ENCODE assay signal across 8 mouse cellular contexts in genomic region chr10:40969372-40970033, GRCm38 (mm10).
DNase-seq lines count a peak whose midpoint lies in the region; ATAC-seq and TF ChIP-seq lines count a peak whose summit lies in the region.

No protein-coding gene starts in this region.

- H3K36me3 ChIP-seq in kidney, postnatal 0 days (ENCODE audit: insufficient read depth, low read length): no peaks in the 10 kb centered on the region
- no peaks in the 10 kb centered on the region for H3K36me3 ChIP-seq in forebrain, embryonic 11.5 days (ENCODE audit: control insufficient read depth, insufficient read depth, low read length)
- H3K36me3 ChIP-seq in limb, embryonic 14.5 days (ENCODE audit: control insufficient read depth, insufficient read depth, low read length): no peaks in the 10 kb centered on the region
- H3K36me3 ChIP-seq in stomach, embryonic 16.5 days (ENCODE audit: control insufficient read depth, insufficient read depth, low read length): no peaks in the 10 kb centered on the region

- H3K27ac ChIP-seq in kidney, postnatal 0 days: no peak overlapping the region
- no peak overlapping the region for H3K27ac ChIP-seq in cerebellum, adult 2 months (ENCODE audit: insufficient read depth, low read length)
- H3K27ac ChIP-seq in forebrain, embryonic 11.5 days (ENCODE audit: low read depth, low read length): no peak overlapping the region
- H3K27ac ChIP-seq in limb, embryonic 14.5 days (replicated peaks; ENCODE audit: low read depth, low read length): no peak overlapping the region
- no peak overlapping the region for H3K27ac ChIP-seq in stomach, embryonic 16.5 days (ENCODE audit: low read length)

- ATAC-seq in kidney, postnatal 0 days (replicated peaks; ENCODE audit: low FRiP score, low read depth): no peak
- ATAC-seq in forebrain, embryonic 11.5 days (replicated peaks; ENCODE audit: low FRiP score): peak; percentile 75
- ATAC-seq in limb, embryonic 14.5 days (ENCODE audit: low FRiP score, low read depth): no peak
- no peak for ATAC-seq in stomach, embryonic 16.5 days (ENCODE audit: insufficient read depth, low FRiP score)

- no peaks in the 10 kb centered on the region for H3K4me1 ChIP-seq in kidney, postnatal 0 days (replicated peaks; ENCODE audit: insufficient read depth, low read length)
- peaks cover 5% of the 10 kb centered on the region; the same call in 1 of the 2 replicates for H3K4me1 ChIP-seq in cerebellum, adult 2 months (ENCODE audit: control insufficient read depth, insufficient read depth, low read length)
- no peaks in the 10 kb centered on the region for H3K4me1 ChIP-seq in forebrain, embryonic 11.5 days (replicated peaks; ENCODE audit: control insufficient read depth, insufficient read depth, low read length)
- H3K4me1 ChIP-seq in limb, embryonic 14.5 days (ENCODE audit: control insufficient read depth, insufficient read depth, low read length): peaks cover 2% of the 10 kb centered on the region; the same call in 1 of the 2 replicates
- no peaks in the 10 kb centered on the region for H3K4me1 ChIP-seq in stomach, embryonic 16.5 days (ENCODE audit: control insufficient read depth, insufficient read depth, low read length)

- no peak overlapping the region for H3K9ac ChIP-seq in kidney, postnatal 0 days (ENCODE audit: low read depth, low read length)
- peak overlapping the region; percentile 47 for H3K9ac ChIP-seq in forebrain, embryonic 11.5 days (ENCODE audit: low read length)
- peak overlapping the region; percentile 31; the same call in 1 of the 2 replicates for H3K9ac ChIP-seq in limb, embryonic 14.5 days (ENCODE audit: low read depth, low read length, severe bottlenecking)
- H3K9ac ChIP-seq in stomach, embryonic 16.5 days (ENCODE audit: low read length): no peak overlapping the region

- H3K4me2 ChIP-seq in kidney, postnatal 0 days (ENCODE audit: low read length): peak overlapping the region; percentile 43
- H3K4me2 ChIP-seq in forebrain, embryonic 11.5 days (ENCODE audit: low read depth, low read length, severe bottlenecking): peak overlapping the region; percentile 46
- peak overlapping the region; percentile 38 for H3K4me2 ChIP-seq in limb, embryonic 14.5 days (replicated peaks; ENCODE audit: low read depth, low read length, severe bottlenecking)
- peak overlapping the region; percentile 38 for H3K4me2 ChIP-seq in stomach, embryonic 16.5 days (ENCODE audit: low read depth, low read length)

- H3K9me3 ChIP-seq in kidney, postnatal 0 days (replicated peaks; ENCODE audit: low read length): no peaks in the 10 kb centered on the region
- H3K9me3 ChIP-seq in forebrain, embryonic 11.5 days (ENCODE audit: control insufficient read depth, low read length): no peaks in the 10 kb centered on the region
- no peaks in the 10 kb centered on the region for H3K9me3 ChIP-seq in limb, embryonic 14.5 days (ENCODE audit: control insufficient read depth, low read length)
- no peaks in the 10 kb centered on the region for H3K9me3 ChIP-seq in stomach, embryonic 16.5 days (replicated peaks; ENCODE audit: control insufficient read depth, low read length)

- peak; percentile 11 for DNase-seq in kidney, postnatal 0 days (ENCODE audit: low spot score)
- DNase-seq in kidney, adult 9 months: no peak
- DNase-seq in cerebellum, adult 2 months: peak; percentile 56
- peak; percentile 80 for DNase-seq in forebrain, embryonic 11.5 days (ENCODE audit: low spot score)
- DNase-seq in limb, embryonic 14.5 days (ENCODE audit: low spot score): no peak
- DNase-seq in lung, postnatal 25 days (ENCODE audit: low spot score): no peak
- DNase-seq in urinary bladder, postnatal 14 days (ENCODE audit: low spot score): no peak

- WGBS in kidney, postnatal 0 days: 6% methylated on average over 16 of the region's 16 CpGs
- 6% methylated on average over 16 of the region's 16 CpGs for WGBS in cerebellum, adult 2 months
- WGBS in forebrain, embryonic 11.5 days: 10% methylated on average over 16 of the region's 16 CpGs
- 8% methylated on average over 16 of the region's 16 CpGs for WGBS in limb, embryonic 14.5 days
- 12% methylated on average over 16 of the region's 16 CpGs for WGBS in stomach, embryonic 16.5 days

- TF ChIP-seq CTCF in kidney, postnatal 0 days (IDR thresholded peaks at IDR 0.05; ENCODE audit: low read depth): no peak
- TF ChIP-seq CTCF in cerebellum, adult 2 months (IDR thresholded peaks at IDR 0.05; ENCODE audit: borderline replicate concordance, insufficient read depth, low read depth, low read length): no peak

- 0 out of 2 replicates have a peak overlapping the region, but pooled peaks have one; percentile 16 for H3K4me3 ChIP-seq in kidney, postnatal 0 days (replicated peaks; ENCODE audit: low read depth, low read length)
- H3K4me3 ChIP-seq in cerebellum, adult 2 months (replicated peaks; ENCODE audit: insufficient read depth, low read depth, low read length): peak overlapping the region; percentile 46
- peak overlapping the region; percentile 14; the same call in 1 of the 2 replicates for H3K4me3 ChIP-seq in forebrain, embryonic 11.5 days (ENCODE audit: low read depth, low read length)
- peak overlapping the region; percentile 17; the same call in 1 of the 2 replicates for H3K4me3 ChIP-seq in limb, embryonic 14.5 days (replicated peaks; ENCODE audit: low read length)
- no peak overlapping the region for H3K4me3 ChIP-seq in stomach, embryonic 16.5 days (replicated peaks; ENCODE audit: low read length)

- H3K27me3 ChIP-seq in kidney, postnatal 0 days (ENCODE audit: insufficient read depth, low read length): no peaks in the 10 kb centered on the region
- no peaks in the 10 kb centered on the region; the same call in 1 of the 2 replicates for H3K27me3 ChIP-seq in cerebellum, adult 2 months (ENCODE audit: control insufficient read depth, insufficient read depth, low read length)
- H3K27me3 ChIP-seq in forebrain, embryonic 11.5 days (ENCODE audit: control insufficient read depth, insufficient read depth, low read length): no peaks in the 10 kb centered on the region
- no peaks in the 10 kb centered on the region for H3K27me3 ChIP-seq in limb, embryonic 14.5 days (ENCODE audit: control insufficient read depth, insufficient read depth, low read length)
- no peaks in the 10 kb centered on the region for H3K27me3 ChIP-seq in stomach, embryonic 16.5 days (ENCODE audit: control insufficient read depth, insufficient read depth, low read length)

- TF ChIP-seq POLR2A in cerebellum, adult 2 months (IDR thresholded peaks at IDR 0.05; ENCODE audit: borderline replicate concordance, insufficient read depth, low read length): no peak
- TF ChIP-seq POLR2A in limb, embryonic 14.5 days (IDR thresholded peaks at IDR 0.05; ENCODE audit: borderline replicate concordance, extremely low read depth, insufficient read depth, insufficient read length): no peak

Comparison
In these comparisons a context has a peak if more than half of its experiments do, and no peak if none do; other contexts are left out.
1. DNase-seq: peak in kidney, postnatal 0 days (single experiment), cerebellum, adult 2 months (2 of 2) and forebrain, embryonic 11.5 days (single experiment); none in kidney, adult 9 months (single experiment), limb, embryonic 14.5 days (single experiment), lung, postnatal 25 days (single experiment) and urinary bladder, postnatal 14 days (single experiment).
2. H3K9ac ChIP-seq: peak in forebrain, embryonic 11.5 days (single experiment) and limb, embryonic 14.5 days (single experiment); none in kidney, postnatal 0 days (single experiment) and stomach, embryonic 16.5 days (single experiment).
3. Peak in every context shown above with its lines, with median percentiles within 50 percentile points of each other: H3K4me2 ChIP-seq.